11 mouse cellular contexts compared by ENCODE assay signal in genomic region chr2:163392436-163392835, GRCm38 (mm10). TPM values are rescaled to one million over a fixed set of nuclear protein-coding genes. Genes with fewer than 3 reads are reported as not detected.
DNase-seq lines count a peak whose midpoint lies in the region; ATAC-seq and TF ChIP-seq lines count a peak whose summit lies in the region.
"Had no signal": no experiment of that assay in that cellular context is flagged by ENCODE, and none has a peak within 500 bp of the region (broad histone marks: within the 10 kb centered on the region; RNA-seq: fewer than 3 reads in every experiment).

No protein-coding gene starts in this region.

- ATAC-seq in heart, postnatal 0 days (ENCODE audit: insufficient read depth, low read depth): peak; percentile 85
- ATAC-seq: inflammation-experienced regulatory T-cells, adult 6 months had no signal

- no peak for TF ChIP-seq POLR2A in myocyte (IDR thresholded peaks at IDR 0.05; ENCODE audit: insufficient read length, low read depth)

- no peak for TF ChIP-seq CTCF in heart, postnatal 0 days (IDR thresholded peaks at IDR 0.05; ENCODE audit: low read depth)

- peak overlapping the region; percentile 6; the same call in 1 of the 2 replicates for H3K4me3 ChIP-seq in heart, postnatal 0 days (ENCODE audit: low read depth, low read length)
- H3K4me3 ChIP-seq in myocyte: peak overlapping the region; percentile 89
- H3K4me3 ChIP-seq: erythroblast, embryonic 14.5 days had no signal

- H3K36me3 ChIP-seq in heart, postnatal 0 days (replicated peaks; ENCODE audit: control insufficient read depth, insufficient read depth, low read length): peaks cover 7% of the 10 kb centered on the region; the same call in 1 of the 2 replicates
- H3K36me3 ChIP-seq in myocyte (ENCODE audit: control insufficient read depth, insufficient read depth): peaks cover 5% of the 10 kb centered on the region

- H3K27ac ChIP-seq in heart, postnatal 0 days (ENCODE audit: low read depth): peak overlapping the region; percentile 94

- H3K79me2 ChIP-seq in myocyte (ENCODE audit: control insufficient read depth, insufficient read depth): peaks cover 97% of the 10 kb centered on the region

- peaks cover 2% of the 10 kb centered on the region; the same call in 1 of the 2 replicates for H3K4me1 ChIP-seq in heart, postnatal 0 days (ENCODE audit: control insufficient read depth, insufficient read depth)

- no peaks in the 10 kb centered on the region for H3K27me3 ChIP-seq in heart, postnatal 0 days (ENCODE audit: control insufficient read depth, insufficient read depth, low read length)
- H3K27me3 ChIP-seq in myocyte (ENCODE audit: control insufficient read depth, insufficient read depth, insufficient read length): no peaks in the 10 kb centered on the region

- H3ac ChIP-seq in myocyte (ENCODE audit: control insufficient read depth, insufficient read length): no peak overlapping the region

- H3K9ac ChIP-seq in heart, postnatal 0 days (replicated peaks; ENCODE audit: low read depth, low read length): no peak overlapping the region

- intact Hi-C loops in gastrocnemius, postnatal 36 days (cut with DNase I): loop anchor here (10.0 kb wide), 1 partner anchor 468 kb away; no protein-coding TSS in a partner anchor

- H3K4me2 ChIP-seq in heart, postnatal 0 days (ENCODE audit: low read depth, low read length): peak overlapping the region; percentile 75
- H3K4me2 ChIP-seq in myocyte (ENCODE audit: low read depth): peak overlapping the region; percentile 77

- TF ChIP-seq EP300 in heart, postnatal 0 days (IDR thresholded peaks at IDR 0.05; ENCODE audit: low read depth): peak; percentile 81

- DNase-seq in gastrocnemius, adult 8-10 months (ENCODE audit: low spot score in 2 of 2): peak; percentile 79 to 85
- DNase-seq in gastrocnemius, postnatal 36 days: peak; percentile 58 to 59
- DNase-seq in heart, postnatal 0 days (ENCODE audit: low spot score): peak; percentile 93
- no peak for DNase-seq in cerebellum, adult 8-10 months
- DNase-seq in layer of hippocampus, postnatal 14 days (ENCODE audit: low spot score in 2 of 2): no peak
- no peak for DNase-seq in MN1 (ENCODE audit: low spot score)
- DNase-seq: thymus, postnatal 25 days had no signal

- H3K9me3 ChIP-seq in heart, postnatal 0 days (replicated peaks; ENCODE audit: control insufficient read depth, low read length): no peaks in the 10 kb centered on the region

- 30% methylated on average over 6 of the region's 6 CpGs for WGBS in heart, postnatal 0 days

TF ChIP-seq in myocyte, 11 proteins besides CTCF, POLR2A, EP300 and RAD21:
- peak; percentile 82 for TF ChIP-seq SRF (IDR thresholded peaks at IDR 0.05; ENCODE audit: control insufficient read depth, insufficient read length, low read depth)
- TF ChIP-seq MYOD1 (IDR thresholded peaks at IDR 0.05; ENCODE audit: control insufficient read depth in 1 of 3, insufficient read length in 2 of 3, low read depth in 2 of 3): no peak
- no peak for TF ChIP-seq TCF12 (IDR thresholded peaks at IDR 0.05; ENCODE audit: insufficient read depth, poor library complexity, severe bottlenecking)
- TF ChIP-seq MYOG (IDR thresholded peaks at IDR 0.05; ENCODE audit: control insufficient read depth in 1 of 3, insufficient read depth in 1 of 3, insufficient read length in 2 of 3, low read depth in 2 of 3): no peak
- no peak for TF ChIP-seq MAX (IDR thresholded peaks at IDR 0.05; ENCODE audit: low read depth)
- peak; percentile 35 for TF ChIP-seq POLR2AphosphoS2 (IDR thresholded peaks at IDR 0.05; ENCODE audit: insufficient read length, low read depth)

RNA-seq across cellular contexts. Expression of gene Jph2, which starts 5.4 kb away (rescaled TPM):
- total RNA-seq in gastrocnemius, adult 8-10 months (2022): 100 to 1,000 TPM; 459 to 572 (median 513) TPM
- 100 to 1,000 TPM; 427 to 468 TPM for total RNA-seq in gastrocnemius, postnatal 36 days (2021)
- total RNA-seq in heart, postnatal 0 days (2014; rRNA removed; ENCODE audit: low replicate concordance): 215 and 246 TPM in 2 replicates
- 47.3 and 61.7 TPM in 2 replicates for polyA plus RNA-seq in heart, postnatal 0 days (2015; fragmentation: Nextera tagmentation; extraction: Ambion mirVana)
- 217 TPM for polyA plus RNA-seq in myocyte (2012; fragmentation: generic; extraction: Trizol)
- under 1 TPM; 0.46 to 0.64 TPM for total RNA-seq in layer of hippocampus, postnatal 14 days (2021)
- total RNA-seq: megakaryocyte-erythroid progenitor cell, adult 5-6 weeks had no signal
- polyA plus RNA-seq: erythroblast, embryonic 14.5 days; inflammation-experienced regulatory T-cells, adult 6 months had no signal

RNA-seq across cellular contexts. Expression of gene Oser1, which starts 32.1 kb away (rescaled TPM):
- 10 to 100 TPM; 30.7 to 34.5 (median 32.9) TPM for total RNA-seq in gastrocnemius, adult 8-10 months (2022)
- total RNA-seq in gastrocnemius, postnatal 36 days (2021): 10 to 100 TPM; 31.3 to 32.4 TPM
- total RNA-seq in heart, postnatal 0 days (2014; rRNA removed; ENCODE audit: low replicate concordance): 23.8 and 28.9 TPM in 2 replicates
- 41.4 and 45.1 TPM in 2 replicates for polyA plus RNA-seq in heart, postnatal 0 days (2015; fragmentation: Nextera tagmentation; extraction: Ambion mirVana)
- polyA plus RNA-seq in myocyte (2012; fragmentation: generic; extraction: Trizol): 30.3 TPM
- 10 to 100 TPM; 17.8 to 19.5 TPM for total RNA-seq in layer of hippocampus, postnatal 14 days (2021)

RNA-seq across cellular contexts. Expression of gene Gdap1l1, which starts 45.8 kb away (rescaled TPM):
- total RNA-seq in gastrocnemius, adult 8-10 months (2022): under 1 TPM in 1 of 4 experiments, not detected in 3; 0.13 TPM
- not detected for total RNA-seq in gastrocnemius, postnatal 36 days (2021)
- not detected in 2 replicates for total RNA-seq in heart, postnatal 0 days (2014; rRNA removed; ENCODE audit: low replicate concordance)
- polyA plus RNA-seq in heart, postnatal 0 days (2015; fragmentation: Nextera tagmentation; extraction: Ambion mirVana): 0.10 TPM in 1 of 2 replicates, not detected in the other
- 0.43 TPM for polyA plus RNA-seq in myocyte (2012; fragmentation: generic; extraction: Trizol)
- total RNA-seq in layer of hippocampus, postnatal 14 days (2021): 10 to 100 TPM; 76.6 to 80.3 TPM
- total RNA-seq: megakaryocyte-erythroid progenitor cell, adult 5-6 weeks had no signal
- polyA plus RNA-seq: erythroblast, embryonic 14.5 days had no signal

Comparison
In these comparisons a context has a peak if more than half of its experiments do, and no peak if none do; other contexts are left out.
1. DNase-seq: peak in gastrocnemius, adult 8-10 months (2 of 2), gastrocnemius, postnatal 36 days (2 of 2) and heart, postnatal 0 days (single experiment); none in cerebellum, adult 8-10 months (single experiment), layer of hippocampus, postnatal 14 days (0 of 2) and MN1 (single experiment).
2. RNA of gene Jph2, which starts 5.4 kb away (total RNA-seq): 459 to 572 TPM in gastrocnemius, adult 8-10 months, 427 to 468 TPM in gastrocnemius, postnatal 36 days and 215 to 246 TPM in heart, postnatal 0 days; 0.46 to 0.64 TPM in layer of hippocampus, postnatal 14 days; every median in the first group is over 100 times any median in the second.
3. RNA of gene Gdap1l1, which starts 45.8 kb away (total RNA-seq): 76.6 to 80.3 TPM in layer of hippocampus, postnatal 14 days; not detected in gastrocnemius, postnatal 36 days, 0.13 TPM in gastrocnemius, adult 8-10 months and not detected in heart, postnatal 0 days; every median in the first group is over 10 times any median in the second.